Mouse (Mus musculus) bone marrow macrophage, adult 2 months (primary cell): ENCODE measurements at regions not wholly inside any gene's neighbourhood (a gene's known extent, or its start where the extent isn't known, plus 50 kb on each side); places are given as distances from the start of the nearest gene placed in this dataset.

Experiments used
- CTCF ChIP-seq: IDR thresholded peaks from 2 replicates; pipeline ENCODE4 v1.5.1; 2012; ENCODE audit warnings: low read depth, mild to moderate bottlenecking, low read length, moderate library complexity
- POLR2A ChIP-seq: IDR thresholded peaks from 2 replicates; pipeline ENCODE4 v1.6.1; 2012; ENCODE audit warnings: mild to moderate bottlenecking, low read depth, low read length, borderline replicate concordance

- TF ChIP-seq CTCF (peak; percentile 64; the same call in 1 of the 2 replicates), POLR2A (no peak)
These were observed 101.4 kb upstream of the B430305J03Rik start for GRCm38 (mm10) chr3:61467158-61467557.
